Mouse (Mus musculus): ENCODE measurements around the gene Myo1f.

Gene Myo1f

GRCm38 (mm10) chr17:33649781-33650475 lies 94.4 kb downstream of the Myo1f start:
- no peak for DNase-seq (ENCODE audit: low read depth, low spot score)
